Mouse (Mus musculus): ENCODE measurements around the gene Slc25a25. TPM values are rescaled to one million over a fixed set of nuclear protein-coding genes. Genes with fewer than 3 reads are reported as not detected.
A peak's percentile ranks its signal among the peaks of the same experiment; 100 is the strongest.

Gene Slc25a25
- polyA plus RNA-seq, 1 experiment from 2014 or later, result 12.2 TPM

DNA sequence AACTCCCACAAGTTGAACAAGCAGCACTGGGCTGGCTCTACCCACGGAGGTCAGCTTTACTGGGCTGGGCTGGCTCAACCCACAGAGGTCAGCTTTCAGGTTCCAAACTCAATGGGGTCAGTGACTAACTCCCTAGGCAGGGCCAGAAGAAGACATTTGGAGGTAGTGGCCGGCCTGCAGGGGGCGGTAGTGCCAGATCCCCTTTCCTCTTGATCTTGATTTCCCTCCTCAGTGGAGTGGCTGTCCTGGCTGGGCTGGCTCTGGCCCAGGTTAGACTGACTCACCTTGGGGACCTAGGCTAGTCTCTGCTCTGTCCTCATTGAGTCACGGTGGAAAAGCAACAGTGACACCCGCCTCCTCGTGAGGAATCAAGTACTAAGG, 20.4 kb upstream of the Slc25a25 start:
- 77% methylated on average over 6 of the region's 6 CpGs for WGBS
- H3K4me1 ChIP-seq (ENCODE audit: control insufficient read depth, insufficient read depth, low read length), result no peaks in the 10 kb centered on the region
- no peak overlapping the region for H3K27ac ChIP-seq (ENCODE audit: low read length)
- no peaks in the 10 kb centered on the region for H3K9me3 ChIP-seq (replicated peaks; ENCODE audit: control insufficient read depth, low read length)
- H3K4me2 ChIP-seq (ENCODE audit: low read depth, low read length), result no peak overlapping the region
- H3K27me3 ChIP-seq (ENCODE audit: control insufficient read depth, insufficient read depth, low read length), result no peaks in the 10 kb centered on the region
- no peak for ATAC-seq (replicated peaks; ENCODE audit: extremely low read depth, insufficient read depth, low FRiP score)
- H3K4me3 ChIP-seq (ENCODE audit: low read length), result no peak overlapping the region
- H3K9ac ChIP-seq (ENCODE audit: low read length), result no peak overlapping the region
- no peaks in the 10 kb centered on the region for H3K36me3 ChIP-seq (ENCODE audit: control insufficient read depth, insufficient read depth)

- no peak overlapping the region for H3K9ac ChIP-seq (ENCODE audit: low read length)
- WGBS, result 59% methylated on average over 6 of the region's 6 CpGs
- H3K9me3 ChIP-seq (replicated peaks; ENCODE audit: control insufficient read depth, low read length), result no peaks in the 10 kb centered on the region
- no peaks in the 10 kb centered on the region for H3K4me1 ChIP-seq (ENCODE audit: control insufficient read depth, insufficient read depth, low read length)
- H3K4me3 ChIP-seq (ENCODE audit: low read length), result no peak overlapping the region
- no peak overlapping the region for H3K4me2 ChIP-seq (ENCODE audit: low read depth, low read length)
- ATAC-seq (replicated peaks; ENCODE audit: extremely low read depth, insufficient read depth, low FRiP score), result no peak
- no peak overlapping the region for H3K27ac ChIP-seq (ENCODE audit: low read length)
- H3K36me3 ChIP-seq (ENCODE audit: control insufficient read depth, insufficient read depth), result no peaks in the 10 kb centered on the region
- H3K27me3 ChIP-seq (ENCODE audit: control insufficient read depth, insufficient read depth, low read length), result no peaks in the 10 kb centered on the region
Observed at GRCm38 (mm10) chr2:32471001-32471680, 19.9 kb upstream of the Slc25a25 start.

- Histone ChIP-seq H3K4me3 (ENCODE audit: low read length) (no peak overlapping the region), H3K9ac (ENCODE audit: low read length) (no peak overlapping the region), H3K4me1 (ENCODE audit: control insufficient read depth, insufficient read depth, low read length) (peaks cover 13% of the 10 kb centered on the region), H3K27me3 (ENCODE audit: control insufficient read depth, insufficient read depth, low read length) (no peaks in the 10 kb centered on the region), H3K4me2 (ENCODE audit: low read depth, low read length) (peak overlapping the region; percentile 5; the same call in 1 of the 2 replicates), H3K9me3 (replicated peaks; ENCODE audit: control insufficient read depth, low read length) (no peaks in the 10 kb centered on the region), H3K36me3 (ENCODE audit: control insufficient read depth, insufficient read depth) (no peaks in the 10 kb centered on the region), H3K27ac (ENCODE audit: low read length) (peak overlapping the region; percentile 66)
- WGBS, result 27% methylated on average over 6 of the region's 6 CpGs
- ATAC-seq (replicated peaks; ENCODE audit: extremely low read depth, insufficient read depth, low FRiP score), result peak; percentile 76
Observed at GRCm38 (mm10) chr2:32464212-32464891, 13.1 kb upstream of the Slc25a25 start.

GRCm38 (mm10) chr2:32463773-32464172, 12.5 kb upstream of the Slc25a25 start:
- 69% methylated on average over 2 of the region's 2 CpGs for WGBS
- H3K36me3 ChIP-seq (ENCODE audit: control insufficient read depth, insufficient read depth), result no peaks in the 10 kb centered on the region
- H3K4me3 ChIP-seq (ENCODE audit: low read length), result no peak overlapping the region
- no peaks in the 10 kb centered on the region for H3K9me3 ChIP-seq (replicated peaks; ENCODE audit: control insufficient read depth, low read length)
- no peak for ATAC-seq (replicated peaks; ENCODE audit: extremely low read depth, insufficient read depth, low FRiP score)
- peaks cover 13% of the 10 kb centered on the region for H3K4me1 ChIP-seq (ENCODE audit: control insufficient read depth, insufficient read depth, low read length)
- no peak overlapping the region for H3K4me2 ChIP-seq (ENCODE audit: low read depth, low read length)
- no peaks in the 10 kb centered on the region for H3K27me3 ChIP-seq (ENCODE audit: control insufficient read depth, insufficient read depth, low read length)
- H3K9ac ChIP-seq (ENCODE audit: low read length), result no peak overlapping the region
- no peak overlapping the region; the same call in 1 of the 2 replicates for H3K27ac ChIP-seq (ENCODE audit: low read length)

DNA sequence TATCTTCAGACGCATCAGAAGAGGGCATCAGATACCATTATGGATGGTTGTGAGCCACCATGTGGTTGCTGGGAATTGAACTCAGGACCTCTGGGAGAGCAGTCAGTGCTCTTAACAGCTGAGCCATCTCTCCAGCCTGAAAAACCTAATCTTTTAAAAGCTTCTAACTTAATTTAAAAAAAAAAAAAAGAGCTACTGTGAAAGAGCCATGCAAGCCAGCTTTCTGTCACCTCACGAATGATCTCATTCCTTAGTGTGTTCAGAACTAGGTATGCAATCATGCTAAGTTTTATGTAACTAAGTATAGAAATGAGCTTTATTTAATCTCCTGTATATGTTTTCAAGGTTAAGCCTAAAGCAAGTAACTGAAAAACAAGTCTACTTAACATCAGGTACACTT, 8.4 kb upstream of the Slc25a25 start:
- Histone ChIP-seq H3K36me3 (ENCODE audit: control insufficient read depth, insufficient read depth) (peaks cover 7% of the 10 kb centered on the region; the same call in 1 of the 2 replicates), H3K4me2 (ENCODE audit: low read depth, low read length) (no peak overlapping the region), H3K27me3 (ENCODE audit: control insufficient read depth, insufficient read depth, low read length) (no peaks in the 10 kb centered on the region), H3K4me1 (ENCODE audit: control insufficient read depth, insufficient read depth, low read length) (peaks cover 18% of the 10 kb centered on the region), H3K4me3 (ENCODE audit: low read length) (no peak overlapping the region), H3K27ac (ENCODE audit: low read length) (no peak overlapping the region), H3K9ac (ENCODE audit: low read length) (no peak overlapping the region), H3K9me3 (replicated peaks; ENCODE audit: control insufficient read depth, low read length) (no peaks in the 10 kb centered on the region)
- no peak for ATAC-seq (replicated peaks; ENCODE audit: extremely low read depth, insufficient read depth, low FRiP score)
- WGBS, result 90% methylated on average over 2 of the region's 2 CpGs

DNA sequence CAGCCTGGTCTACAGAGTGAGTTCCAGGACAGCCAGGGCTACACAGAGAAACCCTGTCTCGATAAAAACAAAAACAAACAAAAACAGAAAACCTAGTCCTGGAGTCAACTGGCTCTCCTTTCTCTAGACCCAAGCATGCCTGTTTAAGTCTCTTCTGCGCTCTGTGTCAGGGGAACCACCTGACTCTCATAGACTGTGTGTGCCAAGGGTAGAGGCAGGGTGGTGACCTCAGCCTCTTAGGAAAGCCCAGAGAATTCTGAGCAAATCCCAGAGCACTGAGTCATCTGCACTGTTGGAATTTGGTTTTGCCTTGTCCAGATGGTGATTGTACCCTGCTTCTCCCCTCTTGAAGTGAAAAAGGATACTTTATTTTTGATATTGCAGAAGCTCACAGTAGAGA, 7.1 kb upstream of the Slc25a25 start:
- peak; percentile 52; the same call in 1 of the 2 replicates for ATAC-seq (replicated peaks; ENCODE audit: extremely low read depth, insufficient read depth, low FRiP score)
- H3K36me3 ChIP-seq (ENCODE audit: control insufficient read depth, insufficient read depth), result peaks cover 7% of the 10 kb centered on the region; the same call in 1 of the 2 replicates
- no peak overlapping the region for H3K27ac ChIP-seq (ENCODE audit: low read length)
- no peak overlapping the region; the same call in 1 of the 2 replicates for H3K9ac ChIP-seq (ENCODE audit: low read length)
- no peaks in the 10 kb centered on the region for H3K9me3 ChIP-seq (replicated peaks; ENCODE audit: control insufficient read depth, low read length)
- 71% methylated on average over 2 of the region's 2 CpGs for WGBS
- H3K4me2 ChIP-seq (ENCODE audit: low read depth, low read length), result no peak overlapping the region
- no peaks in the 10 kb centered on the region for H3K27me3 ChIP-seq (ENCODE audit: control insufficient read depth, insufficient read depth, low read length)
- H3K4me1 ChIP-seq (ENCODE audit: control insufficient read depth, insufficient read depth, low read length), result peaks cover 16% of the 10 kb centered on the region
- no peak overlapping the region for H3K4me3 ChIP-seq (ENCODE audit: low read length)

GRCm38 (mm10) chr2:32455101-32455500, 3.9 kb upstream of the Slc25a25 start:
- no peak overlapping the region for H3K4me2 ChIP-seq (ENCODE audit: low read depth, low read length)
- WGBS, result 56% methylated on average over 8 of the region's 8 CpGs
- peaks cover 7% of the 10 kb centered on the region; the same call in 1 of the 2 replicates for H3K36me3 ChIP-seq (ENCODE audit: control insufficient read depth, insufficient read depth)
- no peaks in the 10 kb centered on the region for H3K27me3 ChIP-seq (ENCODE audit: control insufficient read depth, insufficient read depth, low read length)
- peaks cover 29% of the 10 kb centered on the region for H3K4me1 ChIP-seq (ENCODE audit: control insufficient read depth, insufficient read depth, low read length)
- no peak overlapping the region for H3K27ac ChIP-seq (ENCODE audit: low read length)
- ATAC-seq (replicated peaks; ENCODE audit: extremely low read depth, insufficient read depth, low FRiP score), result no peak
- H3K9ac ChIP-seq (ENCODE audit: low read length), result peak overlapping the region; percentile 1; the same call in 1 of the 2 replicates
- no peaks in the 10 kb centered on the region for H3K9me3 ChIP-seq (replicated peaks; ENCODE audit: control insufficient read depth, low read length)
- no peak overlapping the region for H3K4me3 ChIP-seq (ENCODE audit: low read length)

- H3K27ac ChIP-seq (ENCODE audit: low read length), result no peak overlapping the region
- 69% methylated on average over 10 of the region's 10 CpGs for WGBS
Observed at GRCm38 (mm10) chr2:32454633-32455032, 3.4 kb upstream of the Slc25a25 start.

GRCm38 (mm10) chr2:32453641-32454303, 2.5 kb upstream of the Slc25a25 start:
- no peak overlapping the region for H3K27ac ChIP-seq (ENCODE audit: low read length)
- WGBS, result 76% methylated on average over 5 of the region's 5 CpGs
- H3K9me3 ChIP-seq (replicated peaks; ENCODE audit: control insufficient read depth, low read length), result no peaks in the 10 kb centered on the region
- H3K36me3 ChIP-seq (ENCODE audit: control insufficient read depth, insufficient read depth), result peaks cover 7% of the 10 kb centered on the region; the same call in 1 of the 2 replicates
- H3K27me3 ChIP-seq (ENCODE audit: control insufficient read depth, insufficient read depth, low read length), result no peaks in the 10 kb centered on the region
- H3K9ac ChIP-seq (ENCODE audit: low read length), result no peak overlapping the region
- H3K4me1 ChIP-seq (ENCODE audit: control insufficient read depth, insufficient read depth, low read length), result peaks cover 31% of the 10 kb centered on the region
- no peak overlapping the region for H3K4me3 ChIP-seq (ENCODE audit: low read length)
- ATAC-seq (replicated peaks; ENCODE audit: extremely low read depth, insufficient read depth, low FRiP score), result no peak
- H3K4me2 ChIP-seq (ENCODE audit: low read depth, low read length), result no peak overlapping the region

More at GRCm38 (mm10) chr2:32454633-32455032, 3.4 kb upstream of the Slc25a25 start:
- ATAC-seq (replicated peaks; ENCODE audit: extremely low read depth, insufficient read depth, low FRiP score), result no peak
- Histone ChIP-seq H3K36me3 (ENCODE audit: control insufficient read depth, insufficient read depth) (peaks cover 7% of the 10 kb centered on the region; the same call in 1 of the 2 replicates), H3K4me2 (ENCODE audit: low read depth, low read length) (no peak overlapping the region), H3K4me3 (ENCODE audit: low read length) (no peak overlapping the region), H3K4me1 (ENCODE audit: control insufficient read depth, insufficient read depth, low read length) (peaks cover 31% of the 10 kb centered on the region), H3K27me3 (ENCODE audit: control insufficient read depth, insufficient read depth, low read length) (no peaks in the 10 kb centered on the region), H3K9ac (ENCODE audit: low read length) (peak overlapping the region; percentile 1; the same call in 1 of the 2 replicates), H3K9me3 (replicated peaks; ENCODE audit: control insufficient read depth, low read length) (no peaks in the 10 kb centered on the region)
